Mouse (Mus musculus): ENCODE data around the gene Gm12216. TPM values are rescaled to one million over a fixed set of nuclear protein-coding genes. Genes with fewer than 3 reads are reported as not detected.
A peak's percentile ranks its signal among the peaks of the same experiment; 100 is the strongest.

The Gm12216 gene
- total and polyA plus RNA-seq, 2 experiments, result 2.7 to 3.2 TPM

DNA sequence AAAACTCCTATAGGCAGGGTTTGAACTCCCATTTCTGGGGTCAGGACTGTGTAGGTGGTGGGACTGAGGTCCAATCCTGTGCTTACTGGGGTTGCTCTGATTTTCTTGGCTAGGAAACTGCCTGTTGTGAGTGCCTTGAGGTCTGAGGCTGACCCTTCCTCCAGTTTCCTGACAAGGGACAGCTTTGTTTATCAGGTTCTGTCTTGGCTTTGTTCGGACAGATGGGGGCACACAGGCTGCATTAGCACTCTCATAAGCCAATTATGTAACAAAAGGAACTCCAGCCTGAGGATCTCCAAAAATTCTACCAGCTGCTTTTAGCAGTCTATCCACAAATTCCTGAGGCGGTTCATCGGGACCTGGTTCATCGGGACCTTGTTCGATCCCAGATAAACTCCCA lies 116.7 kb downstream of the Gm12216 start:
- no peak overlapping the region for H3K9ac ChIP-seq (ENCODE audit: low read depth, low read length)
- H3K79me2 ChIP-seq (ENCODE audit: control insufficient read depth, insufficient read depth, low read length), result no peaks in the 10 kb centered on the region
- 57% methylated on average over 5 of the region's 5 CpGs for WGBS
- H3K36me3 ChIP-seq (ENCODE audit: control insufficient read depth, insufficient read depth, low read length), result no peaks in the 10 kb centered on the region
- DNase-seq (ENCODE audit: extremely low read depth, low read depth, low spot score), result no peak
- no peaks in the 10 kb centered on the region for H3K27me3 ChIP-seq (ENCODE audit: control insufficient read depth, insufficient read depth, low read length)
- H3K27ac ChIP-seq (replicated peaks; ENCODE audit: insufficient read depth, low read depth, low read length), result no peak overlapping the region
- TF ChIP-seq POLR2A (IDR thresholded peaks at IDR 0.05; ENCODE audit: extremely low read depth, insufficient read depth, low read length), result no peak
- TF ChIP-seq CTCF (IDR thresholded peaks at IDR 0.05; ENCODE audit: low read depth, low read length), result no peak
- no peak overlapping the region for H3K4me3 ChIP-seq (ENCODE audit: insufficient read depth, low read depth, low read length)
- no peaks in the 10 kb centered on the region for H3K4me1 ChIP-seq (ENCODE audit: control insufficient read depth, insufficient read depth, low read length)

DNA sequence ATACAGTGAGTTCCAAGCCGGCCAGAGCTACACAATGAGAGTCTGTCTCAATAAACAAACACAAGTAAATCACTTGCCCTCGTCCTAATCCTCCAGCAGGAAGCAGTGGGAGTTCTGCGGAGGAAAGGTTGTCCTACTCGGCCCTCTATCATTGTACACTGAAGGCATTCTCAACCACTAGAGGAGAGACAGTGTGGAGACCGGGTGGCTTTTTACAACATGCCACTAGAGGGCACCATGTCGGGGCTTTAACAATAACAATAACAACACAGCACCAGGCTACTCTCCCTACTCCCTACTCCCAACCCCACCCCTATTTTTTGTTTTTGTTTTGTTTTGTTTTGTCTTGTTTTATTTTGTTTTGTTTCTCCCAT lies 121.5 kb downstream of the Gm12216 start:
- Histone ChIP-seq H3K4me3 (ENCODE audit: insufficient read depth, low read depth, low read length) (no peak overlapping the region), H3K27me3 (ENCODE audit: control insufficient read depth, insufficient read depth, low read length) (no peaks in the 10 kb centered on the region), H3K4me1 (ENCODE audit: control insufficient read depth, insufficient read depth, low read length) (no peaks in the 10 kb centered on the region), H3K36me3 (ENCODE audit: control insufficient read depth, insufficient read depth, low read length) (no peaks in the 10 kb centered on the region), H3K9ac (ENCODE audit: low read depth, low read length) (no peak overlapping the region), H3K79me2 (ENCODE audit: control insufficient read depth, insufficient read depth, low read length) (no peaks in the 10 kb centered on the region), H3K27ac (replicated peaks; ENCODE audit: insufficient read depth, low read depth, low read length) (no peak overlapping the region)
- DNase-seq (ENCODE audit: extremely low read depth, low read depth, low spot score), result peak; percentile 44
- TF ChIP-seq CTCF (IDR thresholded peaks at IDR 0.05; ENCODE audit: low read depth, low read length) (peak; percentile 47), POLR2A (IDR thresholded peaks at IDR 0.05; ENCODE audit: extremely low read depth, insufficient read depth, low read length) (no peak)
- WGBS, result 38% methylated on average over 6 of the region's 6 CpGs

DNA sequence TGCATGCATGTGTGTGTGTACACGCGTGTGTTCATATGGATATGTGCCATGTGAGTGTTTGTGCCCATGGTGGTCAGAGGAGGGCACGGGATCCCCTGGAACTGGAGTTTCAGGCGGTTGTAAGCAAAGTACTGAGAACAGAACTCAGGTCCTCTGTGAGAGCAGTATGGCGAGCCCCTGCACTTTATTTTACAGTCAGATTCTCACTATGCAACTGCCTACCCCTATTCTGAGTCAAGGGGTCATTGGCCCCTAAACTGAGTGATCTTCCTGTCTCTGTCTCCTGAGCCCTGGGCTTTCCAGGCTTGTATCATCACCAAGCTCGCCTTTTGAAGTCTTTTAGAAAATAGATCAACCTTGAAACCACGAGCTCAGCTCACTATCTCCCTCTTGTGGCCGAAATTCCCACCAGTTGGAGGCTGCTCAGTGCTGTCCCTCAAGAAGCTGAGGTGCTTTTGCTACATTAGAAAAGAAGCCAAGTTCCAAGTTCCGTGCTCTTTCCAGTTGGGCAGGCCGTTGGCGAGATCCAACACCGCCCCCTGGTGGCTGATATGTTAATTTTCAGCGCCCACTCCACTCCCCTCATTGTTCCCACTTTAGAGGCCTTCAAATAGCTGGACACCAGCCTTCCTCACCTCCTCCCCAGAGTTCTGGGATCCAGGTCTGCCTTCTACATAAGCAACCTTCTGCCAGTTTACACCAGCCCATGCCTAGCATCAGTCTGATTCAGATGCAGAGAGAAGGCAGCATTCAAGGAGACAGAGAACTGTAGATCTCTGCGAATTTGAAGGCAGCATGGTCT lies 122.1 kb downstream of the Gm12216 start:
- Histone ChIP-seq H3K9ac (ENCODE audit: low read depth, low read length) (no peak overlapping the region), H3K4me3 (ENCODE audit: insufficient read depth, low read depth, low read length) (no peak overlapping the region), H3K36me3 (ENCODE audit: control insufficient read depth, insufficient read depth, low read length) (no peaks in the 10 kb centered on the region), H3K79me2 (ENCODE audit: control insufficient read depth, insufficient read depth, low read length) (no peaks in the 10 kb centered on the region), H3K27ac (replicated peaks; ENCODE audit: insufficient read depth, low read depth, low read length) (no peak overlapping the region), H3K27me3 (ENCODE audit: control insufficient read depth, insufficient read depth, low read length) (no peaks in the 10 kb centered on the region), H3K4me1 (ENCODE audit: control insufficient read depth, insufficient read depth, low read length) (no peaks in the 10 kb centered on the region)
- DNase-seq (ENCODE audit: extremely low read depth, low read depth, low spot score), result peak; percentile 81
- peak; percentile 76 for TF ChIP-seq CTCF (IDR thresholded peaks at IDR 0.05; ENCODE audit: low read depth, low read length)
- TF ChIP-seq POLR2A (IDR thresholded peaks at IDR 0.05; ENCODE audit: extremely low read depth, insufficient read depth, low read length), result no peak
- 48% methylated on average over 14 of the region's 14 CpGs for WGBS

DNA sequence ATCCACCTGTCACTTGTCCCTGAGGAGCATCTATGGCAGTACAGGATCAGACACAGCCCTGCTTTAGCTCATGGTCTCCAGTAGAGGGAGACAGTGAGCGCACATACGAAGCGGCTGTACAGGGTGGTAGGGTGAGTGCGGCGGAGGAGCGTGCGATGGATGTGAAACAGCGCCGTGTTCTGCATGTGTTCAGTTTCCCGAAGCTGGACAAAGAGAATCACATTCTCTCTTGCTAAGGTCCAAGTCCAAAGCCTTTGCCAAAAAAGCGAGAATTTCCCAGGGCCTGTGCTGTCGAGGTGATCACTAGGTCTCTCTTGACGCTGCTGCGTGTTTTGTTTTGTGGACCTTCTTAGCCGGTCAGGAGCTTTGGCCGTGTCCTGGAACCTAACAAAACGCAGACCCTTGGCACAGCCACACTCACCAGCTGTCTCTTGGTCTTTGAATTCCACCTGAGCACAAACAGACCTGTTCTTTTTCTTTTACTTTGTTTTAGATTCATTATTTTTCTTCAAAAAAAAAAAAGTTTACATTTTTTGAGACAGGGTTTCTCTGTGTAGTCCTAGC lies 123.3 kb downstream of the Gm12216 start:
- no peaks in the 10 kb centered on the region for H3K36me3 ChIP-seq (ENCODE audit: control insufficient read depth, insufficient read depth, low read length)
- no peaks in the 10 kb centered on the region for H3K27me3 ChIP-seq (ENCODE audit: control insufficient read depth, insufficient read depth, low read length)
- TF ChIP-seq POLR2A (IDR thresholded peaks at IDR 0.05; ENCODE audit: extremely low read depth, insufficient read depth, low read length), result no peak
- peak; percentile 94 for TF ChIP-seq CTCF (IDR thresholded peaks at IDR 0.05; ENCODE audit: low read depth, low read length)
- peak; percentile 64 for DNase-seq (ENCODE audit: extremely low read depth, low read depth, low spot score)
- 24% methylated on average over 17 of the region's 17 CpGs for WGBS
- peak overlapping the region; percentile 5; the same call in 1 of the 2 replicates for H3K9ac ChIP-seq (ENCODE audit: low read depth, low read length)
- H3K27ac ChIP-seq (replicated peaks; ENCODE audit: insufficient read depth, low read depth, low read length), result no peak overlapping the region
- no peak overlapping the region for H3K4me3 ChIP-seq (ENCODE audit: insufficient read depth, low read depth, low read length)
- no peaks in the 10 kb centered on the region for H3K4me1 ChIP-seq (ENCODE audit: control insufficient read depth, insufficient read depth, low read length)
- H3K79me2 ChIP-seq (ENCODE audit: control insufficient read depth, insufficient read depth, low read length), result no peaks in the 10 kb centered on the region

DNA sequence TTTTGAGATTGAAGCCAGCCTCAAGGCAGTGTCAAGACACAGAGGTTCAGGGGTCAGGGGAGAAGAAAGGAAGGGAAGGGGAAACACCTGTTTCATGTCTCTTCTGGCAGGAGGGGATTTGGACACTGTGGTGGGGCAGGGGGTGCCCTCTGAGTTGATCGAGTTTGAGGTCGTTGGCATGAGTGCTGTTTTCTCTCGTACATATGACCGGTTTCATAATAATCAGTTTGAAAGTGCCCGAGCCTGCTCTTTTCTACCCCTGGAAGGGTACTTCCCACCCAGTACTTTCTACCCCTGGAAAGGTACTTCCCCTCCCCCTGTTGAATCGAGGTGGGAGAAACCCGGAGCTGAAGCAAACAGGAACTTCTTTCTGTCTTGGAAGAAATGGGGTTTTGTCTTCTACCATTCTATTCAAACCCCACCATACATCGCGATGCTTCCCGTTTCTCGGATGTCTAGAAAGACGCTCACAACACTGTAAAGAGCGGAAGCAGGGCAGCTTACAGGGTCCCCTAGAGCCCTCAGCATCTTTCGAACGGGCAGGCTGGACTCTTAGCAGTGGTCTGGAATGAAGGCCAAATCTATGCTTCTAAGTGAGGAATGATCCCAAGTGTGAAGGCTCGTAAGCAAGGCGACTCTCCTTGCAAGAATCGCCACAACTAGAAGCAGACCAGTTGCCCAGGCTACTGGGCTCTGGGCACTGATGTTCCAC lies 123.9 kb downstream of the Gm12216 start:
- TF ChIP-seq CTCF (IDR thresholded peaks at IDR 0.05; ENCODE audit: low read depth, low read length), result no peak
- TF ChIP-seq POLR2A (IDR thresholded peaks at IDR 0.05; ENCODE audit: extremely low read depth, insufficient read depth, low read length), result no peak
- H3K27ac ChIP-seq (replicated peaks; ENCODE audit: insufficient read depth, low read depth, low read length), result no peak overlapping the region
- no peak overlapping the region for H3K9ac ChIP-seq (ENCODE audit: low read depth, low read length)
- H3K4me1 ChIP-seq (ENCODE audit: control insufficient read depth, insufficient read depth, low read length), result no peaks in the 10 kb centered on the region
- no peak for DNase-seq (ENCODE audit: extremely low read depth, low read depth, low spot score)
- H3K27me3 ChIP-seq (ENCODE audit: control insufficient read depth, insufficient read depth, low read length), result no peaks in the 10 kb centered on the region
- WGBS, result 61% methylated on average over 18 of the region's 18 CpGs
- no peak overlapping the region for H3K4me3 ChIP-seq (ENCODE audit: insufficient read depth, low read depth, low read length)
- H3K79me2 ChIP-seq (ENCODE audit: control insufficient read depth, insufficient read depth, low read length), result no peaks in the 10 kb centered on the region
- H3K36me3 ChIP-seq (ENCODE audit: control insufficient read depth, insufficient read depth, low read length), result no peaks in the 10 kb centered on the region

Measured in liver, adult 2 months (tissue).